Mouse (Mus musculus) small intestine, adult 2 months (tissue): Measurements from ENCODE around the gene Slc25a19.

ENCODE experiments used
- CTCF ChIP-seq: fragments of 200-500 bp; IDR thresholded peaks from 2 replicates; pipeline ENCODE4 v1.5.1; 2012; ENCODE audit warnings: low read depth, mild to moderate bottlenecking, control low read depth, inconsistent platforms, low read length, moderate library complexity, mixed read lengths; ENCODE audit not compliant: insufficient replicate concordance, insufficient read length; ENCODE audit errors: extremely low read depth
- POLR2A ChIP-seq: fragments of 200-500 bp; IDR thresholded peaks from 2 replicates; pipeline ENCODE4 v1.6.1; 2012; ENCODE audit warnings: low read depth, mild to moderate bottlenecking, control low read depth, inconsistent platforms, low read length, moderate library complexity

GRCm38 (mm10) chr11:115599722-115600121, 28.4 kb downstream of the Slc25a19 start:
- TF ChIP-seq CTCF (no peak), POLR2A (no peak)
